Mouse (Mus musculus) neural tube, embryonic 11.5 days (tissue): ENCODE data around the gene Sik2. TPM values are rescaled to one million over a fixed set of nuclear protein-coding genes. Genes with fewer than 3 reads are reported as not detected.

Experiments used
- ATAC-seq: fragments of 200-750 bp; cut with Nextera tagmentation; 2 replicates; pipeline ENCODE4 v1.8.0; 2017; ENCODE audit warnings: moderate number of reproducible peaks, mild to moderate bottlenecking, moderate TSS enrichment, moderate library complexity; ENCODE audit not compliant: insufficient read depth, low FRiP score, low TSS enrichment
- DNase-seq: peaks from one replicate; pipeline ENCODE4 v3.0.0-alpha.2; 2015; ENCODE audit warnings: low spot score
- H3K27ac ChIP-seq: fragments of 300-500 bp; sonication (generic); 2 replicates; pipeline ENCODE4 v1.5.1; 2014; ENCODE audit warnings: low read depth, mild to moderate bottlenecking, low read length
- H3K27me3 ChIP-seq: fragments of 300-500 bp; sonication (generic); 2 replicates; pipeline ENCODE4 v1.6.1; 2014; ENCODE audit warnings: mild to moderate bottlenecking, low read length, mixed read lengths; ENCODE audit not compliant: control insufficient read depth, insufficient read depth
- H3K36me3 ChIP-seq: fragments of 300-500 bp; sonication (generic); 2 replicates; pipeline ENCODE4 v1.6.1; 2014; ENCODE audit warnings: mild to moderate bottlenecking, low read length, moderate library complexity, mixed read lengths; ENCODE audit not compliant: control insufficient read depth, insufficient read depth
- H3K4me1 ChIP-seq: fragments of 300-500 bp; sonication (generic); 2 replicates; pipeline ENCODE4 v1.6.1; 2014; ENCODE audit warnings: low read length, mixed read lengths; ENCODE audit not compliant: control insufficient read depth, insufficient read depth
- H3K4me2 ChIP-seq: fragments of 300-500 bp; sonication (generic); 2 replicates; pipeline ENCODE4 v1.6.1; 2014; ENCODE audit warnings: low read depth, mild to moderate bottlenecking, moderate library complexity
- H3K4me3 ChIP-seq: fragments of 300-500 bp; sonication (generic); 2 replicates; pipeline ENCODE4 v1.5.1; 2014; ENCODE audit warnings: low read depth, low read length
- H3K9ac ChIP-seq: fragments of 300-500 bp; sonication (generic); 2 replicates; pipeline ENCODE4 v1.6.1; 2014; ENCODE audit warnings: mild to moderate bottlenecking, low read length
- H3K9me3 ChIP-seq: fragments of 300-500 bp; sonication (generic); 2 replicates; pipeline ENCODE4 v1.6.1; 2016; ENCODE audit warnings: low read length; ENCODE audit not compliant: control insufficient read depth
- WGBS: fragments of 180-500 bp; shearing (Covaris S2); extraction: QIAGEN DNeasy Blood & Tissue Kit; methylation state at CpG from one replicate; pipeline ENCODE4 v1.1.7; 2014; 5-methylcytosine and 5-hydroxymethylcytosine counted together
- polyA plus RNA-seq: library from polyadenylated mRNA; unstranded; fragments of >200 nt; fragmentation: Nextera tagmentation; extraction: Ambion mirVana; gene quantifications from 2 replicates; pipeline ENCODE4 v1.2.1, GENCODE M21; 2014

The Sik2 gene
- polyA plus RNA-seq, 1 experiment from 2014 or later = 12.4 TPM

GRCm38 (mm10) chr9:51030147-51030546 lies 21.3 kb upstream of the Sik2 start:
- Histone ChIP-seq H3K9ac (no peak overlapping the region), H3K27ac (no peak overlapping the region), H3K4me1 (no peaks in the 10 kb centered on the region), H3K27me3 (no peaks in the 10 kb centered on the region), H3K4me2 (no peak overlapping the region), H3K4me3 (no peak overlapping the region), H3K9me3 (no peaks in the 10 kb centered on the region), H3K36me3 (no peaks in the 10 kb centered on the region)
- 48% methylated on average over 1 of the region's 1 CpGs for WGBS
- ATAC-seq (no peak), DNase-seq (no peak)

GRCm38 (mm10) chr9:51026952-51027351 lies 18.1 kb upstream of the Sik2 start:
- no peak overlapping the region for H3K4me2 ChIP-seq
- no peak for ATAC-seq
- DNase-seq = no peak
- H3K4me3 ChIP-seq = no peak overlapping the region
- no peaks in the 10 kb centered on the region for H3K4me1 ChIP-seq
- H3K27me3 ChIP-seq = no peaks in the 10 kb centered on the region
- no peaks in the 10 kb centered on the region for H3K9me3 ChIP-seq
- H3K9ac ChIP-seq = no peak overlapping the region
- 86% methylated on average over 1 of the region's 1 CpGs for WGBS
- no peak overlapping the region for H3K27ac ChIP-seq
- H3K36me3 ChIP-seq = no peaks in the 10 kb centered on the region

- Histone ChIP-seq H3K9me3 (no peaks in the 10 kb centered on the region), H3K4me2 (no peak overlapping the region), H3K27ac (no peak overlapping the region), H3K36me3 (no peaks in the 10 kb centered on the region), H3K27me3 (no peaks in the 10 kb centered on the region), H3K4me3 (no peak overlapping the region), H3K9ac (no peak overlapping the region), H3K4me1 (no peaks in the 10 kb centered on the region)
- no peak for DNase-seq
- ATAC-seq = no peak
- WGBS = 88% methylated on average over 4 of the region's 4 CpGs
Observed at GRCm38 (mm10) chr9:51021123-51021795, 12.4 kb upstream of the Sik2 start.

GRCm38 (mm10) chr9:51020351-51020750 lies 11.5 kb upstream of the Sik2 start:
- Histone ChIP-seq H3K4me1 (no peaks in the 10 kb centered on the region), H3K27ac (no peak overlapping the region), H3K4me2 (no peak overlapping the region), H3K9me3 (no peaks in the 10 kb centered on the region), H3K27me3 (no peaks in the 10 kb centered on the region), H3K9ac (no peak overlapping the region), H3K36me3 (no peaks in the 10 kb centered on the region), H3K4me3 (no peak overlapping the region)
- no peak for ATAC-seq
- DNase-seq = no peak
- 80% methylated on average over 3 of the region's 3 CpGs for WGBS

- WGBS = 87% methylated on average over 7 of the region's 7 CpGs
- H3K9me3 ChIP-seq = no peaks in the 10 kb centered on the region
- H3K4me1 ChIP-seq = no peaks in the 10 kb centered on the region
- H3K27ac ChIP-seq = no peak overlapping the region
- no peak overlapping the region for H3K4me3 ChIP-seq
- DNase-seq (no peak), ATAC-seq (no peak)
- no peak overlapping the region for H3K9ac ChIP-seq
- no peaks in the 10 kb centered on the region for H3K36me3 ChIP-seq
- H3K4me2 ChIP-seq = no peak overlapping the region
- H3K27me3 ChIP-seq = no peaks in the 10 kb centered on the region
Observed at GRCm38 (mm10) chr9:51019670-51020069, 10.8 kb upstream of the Sik2 start.

DNA sequence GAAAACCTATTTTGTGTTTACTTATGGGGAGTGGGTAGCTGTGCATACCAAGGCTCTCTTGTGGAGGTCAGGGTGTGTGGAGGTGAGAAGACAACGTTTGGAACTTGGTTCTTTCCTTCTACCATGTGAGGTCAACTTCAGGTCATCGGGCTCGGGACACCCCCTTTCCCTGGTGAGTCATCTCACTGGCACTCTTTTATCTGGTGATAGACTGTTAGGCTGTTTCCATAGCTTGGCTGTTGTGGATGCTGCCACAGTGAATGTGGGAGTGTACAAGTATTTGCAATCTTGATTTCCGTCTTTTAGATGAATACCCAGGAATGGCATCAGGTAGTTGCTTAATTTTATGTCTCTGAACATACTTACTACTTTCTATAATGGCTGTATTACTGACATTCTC lies 6.9 kb upstream of the Sik2 start:
- Histone ChIP-seq H3K4me3 (no peak overlapping the region), H3K27me3 (no peaks in the 10 kb centered on the region), H3K4me1 (no peaks in the 10 kb centered on the region), H3K27ac (no peak overlapping the region), H3K9ac (no peak overlapping the region), H3K36me3 (no peaks in the 10 kb centered on the region), H3K9me3 (no peaks in the 10 kb centered on the region), H3K4me2 (no peak overlapping the region)
- WGBS = 48% methylated on average over 4 of the region's 4 CpGs
- ATAC-seq (no peak), DNase-seq (no peak)

- no peaks in the 10 kb centered on the region for H3K9me3 ChIP-seq
- H3K9ac ChIP-seq = no peak overlapping the region
- no peaks in the 10 kb centered on the region for H3K4me1 ChIP-seq
- H3K4me2 ChIP-seq = no peak overlapping the region
- no peaks in the 10 kb centered on the region for H3K36me3 ChIP-seq
- H3K4me3 ChIP-seq = no peak overlapping the region
- no peak overlapping the region for H3K27ac ChIP-seq
- DNase-seq = no peak
- no peaks in the 10 kb centered on the region for H3K27me3 ChIP-seq
- no peak for ATAC-seq
- WGBS = 88% methylated on average over 1 of the region's 1 CpGs
Observed at GRCm38 (mm10) chr9:51013644-51014043, 4.8 kb upstream of the Sik2 start.

DNA sequence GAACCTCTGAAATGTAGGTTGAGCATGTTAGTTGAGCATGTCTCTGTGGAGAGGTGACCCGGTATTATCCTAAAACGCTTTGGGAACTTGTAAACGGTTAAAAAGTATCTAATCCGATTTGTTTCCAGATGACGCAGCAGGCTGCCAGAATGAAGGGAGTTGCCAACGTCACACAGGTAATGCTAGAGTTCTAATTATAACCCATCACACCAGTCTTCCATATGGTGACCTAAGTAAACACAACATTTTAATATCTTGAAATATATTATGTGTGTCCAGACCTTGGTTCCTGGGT lies 730 bp upstream of the Sik2 start:
- peaks cover 2% of the 10 kb centered on the region; the same call in 1 of the 2 replicates for H3K4me1 ChIP-seq
- no peaks in the 10 kb centered on the region for H3K27me3 ChIP-seq
- no peaks in the 10 kb centered on the region for H3K36me3 ChIP-seq
- peak overlapping the region; percentile 83 for H3K4me3 ChIP-seq
- DNase-seq (no peak), ATAC-seq (no peak)
- H3K9ac ChIP-seq = peak overlapping the region; percentile 32
- WGBS = 5% methylated on average over 6 of the region's 6 CpGs
- H3K4me2 ChIP-seq = peak overlapping the region; percentile 87
- H3K27ac ChIP-seq = no peak overlapping the region
- H3K9me3 ChIP-seq = no peaks in the 10 kb centered on the region

DNA sequence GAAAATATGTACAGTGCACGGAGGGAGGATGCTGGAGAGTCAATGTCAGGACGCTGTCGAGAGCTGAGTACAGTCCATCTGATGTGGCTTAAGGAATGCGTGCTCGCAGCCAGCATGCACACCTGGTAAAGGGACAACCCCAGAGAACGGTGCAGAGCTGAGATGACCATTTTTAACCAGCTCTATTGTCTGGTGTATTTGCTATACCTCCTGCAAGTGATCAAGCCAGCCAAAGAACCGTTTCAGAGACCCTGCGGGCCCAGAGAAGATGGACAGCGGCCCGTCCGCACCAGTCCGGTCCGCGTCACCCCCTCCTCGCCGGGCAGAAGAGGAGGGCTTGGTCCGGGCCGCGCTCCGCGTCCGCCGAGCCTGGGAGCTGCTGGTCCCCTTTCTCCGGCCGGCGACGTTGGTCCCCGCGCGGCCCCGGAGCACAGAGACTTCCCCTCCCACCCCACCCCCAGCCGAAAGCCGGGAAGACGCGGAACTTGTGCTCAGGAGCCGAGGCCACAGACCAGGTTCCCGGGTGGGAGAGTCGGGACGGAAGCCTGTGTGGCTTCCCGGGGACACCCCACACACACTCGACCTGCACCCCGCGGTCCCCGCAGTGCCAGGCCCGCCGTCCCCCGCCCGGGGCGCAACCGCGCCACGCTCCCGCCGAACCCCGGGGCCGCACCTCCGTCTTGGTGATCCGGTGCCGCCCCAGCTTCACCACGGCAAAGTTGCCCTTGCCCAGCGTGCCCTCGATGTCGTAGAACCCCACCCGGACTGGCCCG lies 619 bp downstream of the Sik2 start:
- peak overlapping the region; percentile 87 for H3K4me2 ChIP-seq
- H3K27me3 ChIP-seq = no peaks in the 10 kb centered on the region
- H3K4me3 ChIP-seq = peak overlapping the region; percentile 83
- WGBS = under 1% methylated on average over 60 of the region's 65 CpGs
- ATAC-seq (peak; percentile 7), DNase-seq (peak; percentile 63)
- 0 out of 2 replicates have a peak overlapping the region, but pooled peaks have one; percentile 27 for H3K27ac ChIP-seq
- H3K36me3 ChIP-seq = no peaks in the 10 kb centered on the region
- peak overlapping the region; percentile 83 for H3K9ac ChIP-seq
- no peaks in the 10 kb centered on the region for H3K9me3 ChIP-seq
- H3K4me1 ChIP-seq = peaks cover 2% of the 10 kb centered on the region; the same call in 1 of the 2 replicates
